Comparison of ENCODE assay signal across 8 mouse cellular contexts in the genomic region with DNA sequence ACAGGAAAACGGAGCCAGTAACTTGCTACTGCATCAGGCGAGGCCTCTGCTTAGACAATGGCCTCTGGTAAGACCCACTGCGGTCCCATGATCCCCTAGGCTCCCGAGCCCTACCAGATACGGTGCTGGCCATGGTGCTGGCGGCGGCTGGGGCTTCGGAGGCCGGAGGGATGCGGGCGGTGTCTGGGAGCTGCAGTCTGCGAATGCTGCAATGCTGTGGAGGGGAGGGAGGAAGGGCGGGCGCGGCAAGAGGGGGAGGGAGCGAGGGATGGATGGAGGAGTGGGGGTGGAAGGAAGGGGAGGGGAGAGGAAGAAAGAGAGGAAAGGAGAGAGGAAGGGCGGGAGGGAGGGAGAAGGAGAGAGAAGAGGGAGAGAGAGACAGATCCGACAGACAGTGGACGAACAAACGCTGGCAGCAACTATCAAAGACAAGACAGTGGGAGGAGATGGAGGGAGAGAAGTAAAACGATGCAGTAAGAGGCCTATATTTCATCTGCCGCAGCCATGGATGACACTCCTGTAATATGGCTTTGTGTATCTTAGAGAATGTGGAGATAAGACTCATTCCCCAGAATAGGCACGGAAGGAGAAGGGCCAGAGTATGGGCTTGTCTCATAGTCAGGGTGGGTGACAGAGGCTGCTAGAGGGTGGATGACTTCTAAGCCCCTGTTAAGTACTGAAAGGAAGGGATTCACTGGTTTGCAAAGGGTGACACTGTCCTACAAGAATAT. TPM values are rescaled to one million over a fixed set of nuclear protein-coding genes. Genes with fewer than 3 reads are reported as not detected.
DNase-seq lines count a peak whose midpoint lies in the region; ATAC-seq and TF ChIP-seq lines count a peak whose summit lies in the region.

Gene Stmn3 (minus strand): TSS at position 421 of the 731 bp plus-strand sequence.

- H3K4me1 ChIP-seq in embryonic facial prominence, embryonic 12.5 days: peaks cover 8% of the 10 kb centered on the region
- H3K4me1 ChIP-seq in heart, embryonic 16.5 days (ENCODE audit: control insufficient read depth, insufficient read depth, low read length): 0 out of 2 replicates have a peak, but pooled peaks cover 6% of the 10 kb centered on the region
- H3K4me1 ChIP-seq in liver, embryonic 15.5 days (replicated peaks): peaks cover 9% of the 10 kb centered on the region
- H3K4me1 ChIP-seq in olfactory bulb, adult 2 months (ENCODE audit: control insufficient read depth, insufficient read depth, low read length): peaks cover 5% of the 10 kb centered on the region; the same call in 1 of the 2 replicates

- TF ChIP-seq POLR2A in olfactory bulb, adult 2 months (IDR thresholded peaks at IDR 0.05; ENCODE audit: insufficient read depth, low read depth, low read length): peak; percentile 92

- ATAC-seq in embryonic facial prominence, embryonic 12.5 days (ENCODE audit: insufficient number of reproducible peaks, insufficient read depth, low FRiP score, low TSS enrichment): peak; percentile 65
- peak; percentile 77 for ATAC-seq in heart, embryonic 16.5 days (replicated peaks; ENCODE audit: extremely low read depth, insufficient read depth, low FRiP score)
- no peak for ATAC-seq in liver, embryonic 15.5 days (ENCODE audit: insufficient read depth)

- WGBS in embryonic facial prominence, embryonic 12.5 days: 6% methylated on average over 23 of the region's 23 CpGs
- 3% methylated on average over 23 of the region's 23 CpGs for WGBS in heart, embryonic 16.5 days
- 5% methylated on average over 23 of the region's 23 CpGs for WGBS in liver, embryonic 15.5 days (ENCODE audit: insufficient replicate concordance)
- WGBS in olfactory bulb, adult 2 months: 3% methylated on average over 21 of the region's 23 CpGs

- H3K27me3 ChIP-seq in embryonic facial prominence, embryonic 12.5 days: peaks cover 45% of the 10 kb centered on the region
- H3K27me3 ChIP-seq in heart, embryonic 16.5 days (ENCODE audit: control insufficient read depth, insufficient read depth, low read length): peaks cover 47% of the 10 kb centered on the region
- H3K27me3 ChIP-seq in liver, embryonic 15.5 days: peaks cover 86% of the 10 kb centered on the region

- no peak for TF ChIP-seq CTCF in olfactory bulb, adult 2 months (IDR thresholded peaks at IDR 0.05; ENCODE audit: insufficient read depth, low read depth, low read length)

- H3K9ac ChIP-seq in embryonic facial prominence, embryonic 12.5 days: peak within 1 kb of the TSS; percentile 27; the same call in 1 of the 2 replicates
- no peak within 1 kb of the TSS for H3K9ac ChIP-seq in heart, embryonic 16.5 days (ENCODE audit: low read length)
- no peak within 1 kb of the TSS for H3K9ac ChIP-seq in liver, embryonic 15.5 days

- peak; percentile 78 for DNase-seq in MN1 (ENCODE audit: low spot score)
- peak; percentile 69 for DNase-seq in adrenal gland, postnatal 25 days
- peak; percentile 28 to 75 for DNase-seq in kidney, postnatal 36 days
- DNase-seq in urinary bladder, adult 2 months (ENCODE audit: low spot score): no peak

- peak within 1 kb of the TSS; percentile 33 for H3K4me3 ChIP-seq in embryonic facial prominence, embryonic 12.5 days
- peak within 1 kb of the TSS; percentile 17 for H3K4me3 ChIP-seq in heart, embryonic 16.5 days (ENCODE audit: low read length)
- 0 out of 2 replicates have a peak within 1 kb of the TSS, but pooled peaks have one; percentile 4 for H3K4me3 ChIP-seq in liver, embryonic 15.5 days (replicated peaks)
- H3K4me3 ChIP-seq in olfactory bulb, adult 2 months (ENCODE audit: insufficient read depth, low read depth, low read length): peak within 1 kb of the TSS; percentile 74

- no peaks in the 10 kb centered on the region for H3K9me3 ChIP-seq in embryonic facial prominence, embryonic 12.5 days
- no peaks in the 10 kb centered on the region for H3K9me3 ChIP-seq in heart, embryonic 16.5 days (replicated peaks; ENCODE audit: control insufficient read depth, low read length)
- H3K9me3 ChIP-seq in liver, embryonic 15.5 days (replicated peaks): no peaks in the 10 kb centered on the region

- H3K27ac ChIP-seq in embryonic facial prominence, embryonic 12.5 days: 0 out of 2 replicates have a peak within 1 kb of the TSS, but pooled peaks have one; percentile 23
- no peak within 1 kb of the TSS for H3K27ac ChIP-seq in heart, embryonic 16.5 days (ENCODE audit: low read length)
- H3K27ac ChIP-seq in liver, embryonic 15.5 days (replicated peaks): no peak within 1 kb of the TSS
- H3K27ac ChIP-seq in olfactory bulb, adult 2 months (ENCODE audit: insufficient read depth, low read depth, low read length): peak within 1 kb of the TSS; percentile 96

- no peaks in the 10 kb centered on the region for H3K36me3 ChIP-seq in embryonic facial prominence, embryonic 12.5 days
- no peaks in the 10 kb centered on the region for H3K36me3 ChIP-seq in heart, embryonic 16.5 days (ENCODE audit: control insufficient read depth, insufficient read depth)
- no peaks in the 10 kb centered on the region for H3K36me3 ChIP-seq in liver, embryonic 15.5 days (replicated peaks)

- H3K4me2 ChIP-seq in embryonic facial prominence, embryonic 12.5 days (replicated peaks): peak within 1 kb of the TSS; percentile 44
- peak within 1 kb of the TSS; percentile 44 for H3K4me2 ChIP-seq in heart, embryonic 16.5 days (ENCODE audit: low read depth, low read length)
- no peak within 1 kb of the TSS; the same call in none of the 2 replicates for H3K4me2 ChIP-seq in liver, embryonic 15.5 days

RNA-seq across cellular contexts. Expression of gene Stmn3, which starts in this region (rescaled TPM):
- total RNA-seq in adrenal gland, postnatal 25 days (2021): 9.8 and 12.2 TPM in 2 replicates
- 57.3 and 91.3 TPM in 2 replicates for polyA plus RNA-seq in embryonic facial prominence, embryonic 12.5 days (2016; fragmentation: Nextera tagmentation; extraction: Ambion mirVana)
- 1.4 and 1.9 TPM in 2 replicates for polyA plus RNA-seq in heart, embryonic 16.5 days (2015; fragmentation: Nextera tagmentation; extraction: Ambion mirVana)
- 0.30 and 0.39 TPM in 2 replicates for polyA plus RNA-seq in liver, embryonic 15.5 days (2015; fragmentation: Nextera tagmentation; extraction: Ambion mirVana)
- not detected in 2 replicates for polyA plus RNA-seq in olfactory bulb, adult 2 months (2012; ENCODE audit: insufficient read depth, insufficient read length, low replicate concordance, missing spikeins)
- polyA plus RNA-seq in urinary bladder, adult 2 months (2012; rRNA removed): 1.1 and 1.3 TPM in 2 replicates

Comparison
In these comparisons a context has a peak if more than half of its experiments do, and no peak if none do; other contexts are left out.
1. H3K27ac ChIP-seq: peak in embryonic facial prominence, embryonic 12.5 days (single experiment) and olfactory bulb, adult 2 months (single experiment); none in heart, embryonic 16.5 days (single experiment) and liver, embryonic 15.5 days (single experiment).
2. H3K4me3 ChIP-seq: peak in every context shown above with its lines; median percentile 74 in olfactory bulb, adult 2 months; 33 in embryonic facial prominence, embryonic 12.5 days; 17 in heart, embryonic 16.5 days; 4 in liver, embryonic 15.5 days.